In genomic region chr14:122528475-122528874, GRCm38 (mm10) we compare ENCODE assay signal across 2 mouse cellular contexts.
TF ChIP-seq lines count a peak whose summit lies in the region.

No protein-coding gene starts in this region.

TF ChIP-seq in CH12.LX, 34 proteins besides CTCF, POLR2A, EP300 and RAD21 (continued from another document):
- TF ChIP-seq MAX (IDR thresholded peaks at IDR 0.05; ENCODE audit: low read length) (no peak), E2F4 (IDR thresholded peaks at IDR 0.05; ENCODE audit: insufficient replicate concordance, low read depth, low read length) (no peak)

TF ChIP-seq in MEL, 35 proteins besides CTCF, POLR2A, EP300 and RAD21 (continued from another document):
- TF ChIP-seq MAFK (IDR thresholded peaks at IDR 0.05; ENCODE audit: borderline replicate concordance, low read depth, low read length) (peak; percentile 38; the same call in 1 of the 2 replicates), TBP (IDR thresholded peaks at IDR 0.05; ENCODE audit: low read depth, low read length) (peak; percentile 57; the same call in 1 of the 2 replicates), GATA1 (IDR thresholded peaks at IDR 0.05; ENCODE audit: low read depth, low read length) (no peak)
